Mouse (Mus musculus): Measurements from ENCODE around the gene 1700028K03Rik. TPM values are rescaled to one million over a fixed set of nuclear protein-coding genes. Genes with fewer than 3 reads are reported as not detected.
A peak's percentile ranks its signal among the peaks of the same experiment; 100 is the strongest.

Gene 1700028K03Rik
- 0.40 and 0.74 TPM in 2 replicates for total RNA-seq (2012; rRNA removed)

DNA sequence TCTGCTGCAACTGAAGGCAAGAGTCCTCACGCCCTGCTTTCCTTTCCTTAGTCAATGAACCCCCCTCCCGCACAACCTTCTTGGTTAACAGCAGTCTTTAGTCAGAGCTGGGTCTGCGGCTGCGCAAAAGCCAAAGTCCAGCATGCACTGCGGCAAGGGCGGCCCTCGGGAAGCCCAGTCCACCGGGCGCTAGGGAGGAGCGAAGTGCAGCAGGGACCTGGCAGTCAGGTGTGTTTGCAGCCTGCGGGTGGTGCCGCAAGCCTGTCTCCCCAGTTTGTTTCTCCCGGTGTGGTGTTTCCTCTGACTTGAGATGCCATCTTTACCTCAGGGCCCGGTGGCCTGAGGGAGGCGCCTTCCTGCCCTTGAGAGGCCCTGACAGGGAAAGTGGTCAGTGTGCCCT lies at the start of gene 1700028K03Rik:
TSS of gene 1700028K03Rik (plus strand) at position 129 of the 400 bp plus-strand sequence.
- in situ Hi-C loops (cut with MboI; ENCODE audit: low sequenced_read_pairs in 2 of 2, unreplicated experiment in 2 of 2) = no loop called here
- DNase-seq (ENCODE audit: low read depth, low spot score) = no peak
- no peaks in the 10 kb centered on the region for H3K36me3 ChIP-seq (ENCODE audit: control insufficient read depth, insufficient read depth, low read length, poor library complexity, severe bottlenecking)
- peak within 1 kb of the TSS; percentile 54; the same call in 1 of the 2 replicates for H3K9ac ChIP-seq (ENCODE audit: insufficient read depth, low read depth, low read length, poor library complexity, severe bottlenecking)
- no peak for TF ChIP-seq ZC3H11A (IDR thresholded peaks at IDR 0.05; ENCODE audit: borderline replicate concordance, low read depth, low read length)
- H3K4me1 ChIP-seq (ENCODE audit: control insufficient read depth in 2 of 2, insufficient read depth in 2 of 2, low read length in 2 of 2, poor library complexity in 1 of 2) = no peaks in the 10 kb centered on the region
- H3K4me3 ChIP-seq (ENCODE audit: insufficient read depth in 1 of 2, low read depth in 1 of 2, low read length in 2 of 2, poor library complexity in 1 of 2, severe bottlenecking in 1 of 2) = peak within 1 kb of the TSS; percentile 47 to 58
- no peaks in the 10 kb centered on the region for H3K9me3 ChIP-seq (ENCODE audit: control insufficient read depth, insufficient read depth, low read depth, low read length)
- no peak within 1 kb of the TSS for H3K27ac ChIP-seq (ENCODE audit: insufficient read depth, low read depth, low read length, poor library complexity, severe bottlenecking)

- no peak overlapping the region for H3K4me3 ChIP-seq (ENCODE audit: insufficient read depth in 1 of 2, low read depth in 1 of 2, low read length in 2 of 2, poor library complexity in 1 of 2, severe bottlenecking in 1 of 2)
- in situ Hi-C loops (cut with MboI; ENCODE audit: low sequenced_read_pairs in 2 of 2, unreplicated experiment in 2 of 2) = no loop called here
- H3K9me3 ChIP-seq (ENCODE audit: control insufficient read depth, insufficient read depth, low read depth, low read length) = no peaks in the 10 kb centered on the region
- H3K4me1 ChIP-seq (ENCODE audit: control insufficient read depth in 2 of 2, insufficient read depth in 2 of 2, low read length in 2 of 2, poor library complexity in 1 of 2) = no peaks in the 10 kb centered on the region
- H3K36me3 ChIP-seq (ENCODE audit: control insufficient read depth, insufficient read depth, low read length, poor library complexity, severe bottlenecking) = no peaks in the 10 kb centered on the region; the same call in 1 of the 2 replicates
- DNase-seq (ENCODE audit: low read depth, low spot score) = no peak
- no peak overlapping the region for H3K9ac ChIP-seq (ENCODE audit: insufficient read depth, low read depth, low read length, poor library complexity, severe bottlenecking)
- no peak overlapping the region for H3K27ac ChIP-seq (ENCODE audit: insufficient read depth, low read depth, low read length, poor library complexity, severe bottlenecking)
- TF ChIP-seq HCFC1 (IDR thresholded peaks at IDR 0.05; ENCODE audit: borderline replicate concordance, insufficient read depth, low read length) (no peak), ZC3H11A (IDR thresholded peaks at IDR 0.05; ENCODE audit: borderline replicate concordance, low read depth, low read length) (no peak), CHD2 (IDR thresholded peaks at IDR 0.05; ENCODE audit: low read depth, low read length) (no peak), ZNF384 (IDR thresholded peaks at IDR 0.05; ENCODE audit: low read depth, low read length) (no peak), MAFK (IDR thresholded peaks at IDR 0.05; ENCODE audit: insufficient read depth, low read depth, low read length) (no peak)
Measured at GRCm38 (mm10) chr5:107488996-107489395, 45.5 kb upstream of the 1700028K03Rik start.

- H3K4me1 ChIP-seq (ENCODE audit: control insufficient read depth in 2 of 2, insufficient read depth in 2 of 2, low read length in 2 of 2, poor library complexity in 1 of 2) = no peaks in the 10 kb centered on the region
- H3K27ac ChIP-seq (ENCODE audit: insufficient read depth, low read depth, low read length, poor library complexity, severe bottlenecking) = no peak overlapping the region
- no peaks in the 10 kb centered on the region for H3K9me3 ChIP-seq (ENCODE audit: control insufficient read depth, insufficient read depth, low read depth, low read length)
- H3K9ac ChIP-seq (ENCODE audit: insufficient read depth, low read depth, low read length, poor library complexity, severe bottlenecking) = no peak overlapping the region
- no peak overlapping the region for H3K4me3 ChIP-seq (ENCODE audit: insufficient read depth in 1 of 2, low read depth in 1 of 2, low read length in 2 of 2, poor library complexity in 1 of 2, severe bottlenecking in 1 of 2)
- TF ChIP-seq MAFK (IDR thresholded peaks at IDR 0.05; ENCODE audit: insufficient read depth, low read depth, low read length) (no peak), ZC3H11A (IDR thresholded peaks at IDR 0.05; ENCODE audit: borderline replicate concordance, low read depth, low read length) (no peak), HCFC1 (IDR thresholded peaks at IDR 0.05; ENCODE audit: borderline replicate concordance, insufficient read depth, low read length) (no peak), ZNF384 (IDR thresholded peaks at IDR 0.05; ENCODE audit: low read depth, low read length) (no peak), CHD2 (IDR thresholded peaks at IDR 0.05; ENCODE audit: low read depth, low read length) (no peak)
- no peaks in the 10 kb centered on the region; the same call in 1 of the 2 replicates for H3K36me3 ChIP-seq (ENCODE audit: control insufficient read depth, insufficient read depth, low read length, poor library complexity, severe bottlenecking)
- in situ Hi-C loops (cut with MboI; ENCODE audit: low sequenced_read_pairs in 2 of 2, unreplicated experiment in 2 of 2) = no loop called here
- no peak for DNase-seq (ENCODE audit: low read depth, low spot score)
Measured at GRCm38 (mm10) chr5:107491036-107491435, 43.5 kb upstream of the 1700028K03Rik start.

- Histone ChIP-seq H3K36me3 (ENCODE audit: control insufficient read depth, insufficient read depth, low read length, poor library complexity, severe bottlenecking) (no peaks in the 10 kb centered on the region; the same call in 1 of the 2 replicates), H3K4me3 (ENCODE audit: insufficient read depth in 1 of 2, low read depth in 1 of 2, low read length in 2 of 2, poor library complexity in 1 of 2, severe bottlenecking in 1 of 2) (no peak overlapping the region), H3K9me3 (ENCODE audit: control insufficient read depth, insufficient read depth, low read depth, low read length) (no peaks in the 10 kb centered on the region), H3K27ac (ENCODE audit: insufficient read depth, low read depth, low read length, poor library complexity, severe bottlenecking) (no peak overlapping the region), H3K4me1 (ENCODE audit: control insufficient read depth in 2 of 2, insufficient read depth in 2 of 2, low read length in 2 of 2, poor library complexity in 1 of 2) (no peaks in the 10 kb centered on the region), H3K9ac (ENCODE audit: insufficient read depth, low read depth, low read length, poor library complexity, severe bottlenecking) (no peak overlapping the region)
- no peak for TF ChIP-seq CHD2 (IDR thresholded peaks at IDR 0.05; ENCODE audit: low read depth, low read length)
- TF ChIP-seq ZNF384 (IDR thresholded peaks at IDR 0.05; ENCODE audit: low read depth, low read length) = no peak
- TF ChIP-seq ZC3H11A (IDR thresholded peaks at IDR 0.05; ENCODE audit: borderline replicate concordance, low read depth, low read length) = no peak
- TF ChIP-seq MAFK (IDR thresholded peaks at IDR 0.05; ENCODE audit: insufficient read depth, low read depth, low read length) = no peak
- no peak for TF ChIP-seq HCFC1 (IDR thresholded peaks at IDR 0.05; ENCODE audit: borderline replicate concordance, insufficient read depth, low read length)
- in situ Hi-C loops (cut with MboI; ENCODE audit: low sequenced_read_pairs in 2 of 2, unreplicated experiment in 2 of 2) = no loop called here
- no peak for DNase-seq (ENCODE audit: low read depth, low spot score)
Measured at GRCm38 (mm10) chr5:107492471-107492870, 42.0 kb upstream of the 1700028K03Rik start.

DNA sequence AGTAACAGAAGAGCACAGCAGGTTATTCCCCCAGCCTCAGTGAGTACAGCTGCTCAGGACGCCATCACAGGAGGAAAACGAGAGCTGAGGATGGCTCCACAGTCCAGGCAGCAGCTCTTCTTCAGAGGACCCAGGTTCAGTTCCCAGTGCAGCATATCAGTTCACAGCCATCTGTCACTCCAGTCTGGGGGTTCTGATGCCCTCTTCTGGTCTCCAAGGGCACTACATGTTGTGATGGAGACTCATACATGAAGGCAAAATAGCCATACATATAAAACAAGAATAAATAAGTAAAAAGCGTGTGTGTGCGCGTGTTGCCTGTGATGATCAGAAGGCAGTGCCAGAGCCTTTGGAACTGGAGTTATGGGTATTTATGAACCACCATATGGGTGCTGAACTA lies 39.8 kb upstream of the 1700028K03Rik start:
- in situ Hi-C loops (cut with MboI; ENCODE audit: low sequenced_read_pairs in 2 of 2, unreplicated experiment in 2 of 2) = no loop called here
- Histone ChIP-seq H3K36me3 (ENCODE audit: control insufficient read depth, insufficient read depth, low read length, poor library complexity, severe bottlenecking) (no peaks in the 10 kb centered on the region; the same call in 1 of the 2 replicates), H3K4me3 (ENCODE audit: insufficient read depth in 1 of 2, low read depth in 1 of 2, low read length in 2 of 2, poor library complexity in 1 of 2, severe bottlenecking in 1 of 2) (no peak overlapping the region), H3K9ac (ENCODE audit: insufficient read depth, low read depth, low read length, poor library complexity, severe bottlenecking) (no peak overlapping the region), H3K4me1 (ENCODE audit: control insufficient read depth in 2 of 2, insufficient read depth in 2 of 2, low read length in 2 of 2, poor library complexity in 1 of 2) (no peaks in the 10 kb centered on the region), H3K27ac (ENCODE audit: insufficient read depth, low read depth, low read length, poor library complexity, severe bottlenecking) (no peak overlapping the region), H3K9me3 (ENCODE audit: control insufficient read depth, insufficient read depth, low read depth, low read length) (no peaks in the 10 kb centered on the region)
- TF ChIP-seq ZC3H11A (IDR thresholded peaks at IDR 0.05; ENCODE audit: borderline replicate concordance, low read depth, low read length) (peak; percentile 17; the same call in 1 of the 2 replicates), HCFC1 (IDR thresholded peaks at IDR 0.05; ENCODE audit: borderline replicate concordance, insufficient read depth, low read length) (no peak)
- DNase-seq (ENCODE audit: low read depth, low spot score) = no peak

Measured in ES-E14 (cell line).